Mouse (Mus musculus): ENCODE data around the gene Tbx15. TPM values are rescaled to one million over a fixed set of nuclear protein-coding genes. Genes with fewer than 3 reads are reported as not detected.

Tbx15 gene
- total and polyA plus RNA-seq, 3 experiments, result 0.11 TPM; not detected in 2

DNA sequence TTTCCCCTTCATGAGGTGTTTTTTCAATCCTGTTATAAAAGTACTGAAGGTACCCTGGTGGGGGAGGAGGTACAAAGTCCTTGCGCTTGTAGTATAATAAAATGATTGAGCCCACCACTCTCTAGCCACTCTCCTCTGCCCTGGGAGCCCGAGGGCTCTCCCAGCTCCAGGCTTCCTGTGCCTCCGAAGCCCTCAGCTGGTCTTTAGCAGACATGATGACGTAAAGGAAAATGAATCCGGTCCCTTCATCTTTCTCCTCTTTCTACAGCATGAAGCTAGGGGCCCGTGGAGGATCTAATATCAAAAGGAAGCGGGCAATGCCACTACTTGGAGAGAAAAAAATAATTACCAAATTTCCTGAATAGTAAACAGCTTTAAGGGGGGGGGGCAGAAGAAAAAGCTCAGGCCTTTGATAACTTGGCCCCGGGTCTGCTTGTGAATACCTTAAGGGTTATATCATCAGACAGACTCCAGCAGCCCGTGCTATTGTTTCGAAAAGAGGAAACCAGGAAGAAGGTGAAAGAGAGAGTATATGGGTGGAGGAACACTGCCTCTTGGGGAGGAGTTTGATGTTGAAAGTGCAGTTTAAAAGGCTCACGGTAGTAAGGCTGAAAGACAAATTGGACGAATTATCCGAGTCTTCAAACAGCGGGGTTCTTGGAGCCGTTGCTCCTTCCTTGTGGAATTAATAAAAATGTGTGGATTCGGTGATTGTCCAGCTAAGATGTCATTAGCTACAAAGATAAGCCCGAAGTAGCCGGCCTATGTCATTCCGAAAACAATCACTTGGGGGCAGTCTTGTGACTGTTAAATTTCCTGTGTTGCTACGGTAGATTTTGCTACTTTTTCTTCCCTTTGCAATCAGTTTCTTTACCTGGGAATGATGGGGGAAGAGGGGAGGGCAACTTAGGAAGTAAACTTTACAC is 6.5 kb upstream of the Tbx15 start:
- no peak for ATAC-seq (ENCODE audit: extremely low read depth, insufficient number of reproducible peaks, low FRiP score, poor library complexity, severe bottlenecking)
- H3K4me1 ChIP-seq (ENCODE audit: insufficient read depth, low read depth, low read length), result no peaks in the 10 kb centered on the region
- H3K4me3 ChIP-seq (ENCODE audit: low read depth, low read length), result no peak overlapping the region
- no peaks in the 10 kb centered on the region for H3K36me3 ChIP-seq (replicated peaks)
- H3K9me3 ChIP-seq (replicated peaks), result peaks cover 7% of the 10 kb centered on the region
- no peak for TF ChIP-seq GATA2 (IDR thresholded peaks at IDR 0.05; ENCODE audit: borderline replicate concordance, low read depth, low read length)
- no peak for TF ChIP-seq CTCF (IDR thresholded peaks at IDR 0.05; ENCODE audit: low read depth, low read length)
- no peak for TF ChIP-seq GATA1 (IDR thresholded peaks at IDR 0.05; ENCODE audit: borderline replicate concordance, low read length)
- TF ChIP-seq TAL1 (conservative IDR thresholded peaks at IDR 0.05; ENCODE audit: low read depth, low read length), result no peak
- no peak for TF ChIP-seq POLR2AphosphoS5 (IDR thresholded peaks at IDR 0.05; ENCODE audit: insufficient replicate concordance, low read depth, low read length)
- H3K27me3 ChIP-seq (ENCODE audit: insufficient read depth, low read length), result peaks cover 2% of the 10 kb centered on the region; the same call in 1 of the 2 replicates
- no peak for DNase-seq (ENCODE audit: low spot score)

GRCm38 (mm10) chr3:99234319-99234869 is 5.8 kb upstream of the Tbx15 start:
- Histone ChIP-seq H3K4me3 (ENCODE audit: low read depth, low read length) (no peak overlapping the region), H3K27me3 (ENCODE audit: insufficient read depth, low read length) (peaks cover 2% of the 10 kb centered on the region; the same call in 1 of the 2 replicates), H3K4me1 (ENCODE audit: insufficient read depth, low read depth, low read length) (no peaks in the 10 kb centered on the region), H3K36me3 (replicated peaks) (no peaks in the 10 kb centered on the region), H3K9me3 (replicated peaks) (peaks cover 7% of the 10 kb centered on the region)
- TF ChIP-seq GATA1 (IDR thresholded peaks at IDR 0.05; ENCODE audit: borderline replicate concordance, low read length) (no peak), CTCF (IDR thresholded peaks at IDR 0.05; ENCODE audit: low read depth, low read length) (no peak), TAL1 (conservative IDR thresholded peaks at IDR 0.05; ENCODE audit: low read depth, low read length) (no peak), GATA2 (IDR thresholded peaks at IDR 0.05; ENCODE audit: borderline replicate concordance, low read depth, low read length) (no peak), POLR2AphosphoS5 (IDR thresholded peaks at IDR 0.05; ENCODE audit: insufficient replicate concordance, low read depth, low read length) (no peak)
- ATAC-seq (ENCODE audit: extremely low read depth, insufficient number of reproducible peaks, low FRiP score, poor library complexity, severe bottlenecking), result no peak
- DNase-seq (ENCODE audit: low spot score), result no peak

DNA sequence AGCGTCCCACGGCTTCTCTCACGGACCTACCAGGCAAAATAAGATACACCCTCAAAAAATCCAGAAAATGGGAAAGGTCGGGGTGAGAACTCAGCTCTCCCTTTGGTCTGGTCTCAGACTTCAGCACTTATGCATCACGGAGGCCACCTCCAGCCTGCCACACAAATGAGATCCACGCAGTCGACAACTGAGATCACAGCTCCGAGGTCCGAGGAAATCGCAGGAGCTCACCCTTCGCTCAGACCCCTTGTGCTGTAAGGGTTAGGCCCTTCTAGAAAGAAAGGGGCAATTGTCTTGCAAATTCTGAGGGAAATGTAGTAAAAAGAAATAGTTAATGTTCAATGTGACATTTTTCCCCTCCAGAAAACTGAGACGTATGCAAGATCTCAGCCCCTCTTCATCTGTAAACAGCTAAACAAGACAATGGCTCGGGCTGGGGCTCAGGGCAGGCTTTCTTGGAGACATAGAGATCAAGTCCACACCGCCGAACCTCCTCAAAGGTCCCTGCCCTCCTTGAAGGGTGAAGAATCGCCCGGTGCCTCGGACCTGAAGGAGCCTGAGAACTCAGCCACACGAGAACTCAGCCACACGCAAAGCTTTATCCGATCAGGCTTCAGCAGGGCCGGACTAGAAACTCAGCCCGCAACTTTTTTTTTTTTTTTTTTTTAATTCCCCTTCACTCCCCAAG is 4.9 kb upstream of the Tbx15 start:
- no peak overlapping the region for H3K4me3 ChIP-seq (ENCODE audit: low read depth, low read length)
- ATAC-seq (ENCODE audit: extremely low read depth, insufficient number of reproducible peaks, low FRiP score, poor library complexity, severe bottlenecking), result no peak
- peaks cover 8% of the 10 kb centered on the region for H3K9me3 ChIP-seq (replicated peaks)
- no peaks in the 10 kb centered on the region for H3K4me1 ChIP-seq (ENCODE audit: insufficient read depth, low read depth, low read length)
- peaks cover 2% of the 10 kb centered on the region; the same call in 1 of the 2 replicates for H3K27me3 ChIP-seq (ENCODE audit: insufficient read depth, low read length)
- no peak for TF ChIP-seq TAL1 (conservative IDR thresholded peaks at IDR 0.05; ENCODE audit: low read depth, low read length)
- no peaks in the 10 kb centered on the region for H3K36me3 ChIP-seq (replicated peaks)
- no peak for DNase-seq (ENCODE audit: low spot score)

GRCm38 (mm10) chr3:99235804-99236755 is 4.1 kb upstream of the Tbx15 start:
- Histone ChIP-seq H3K4me3 (ENCODE audit: low read depth, low read length) (no peak overlapping the region), H3K9me3 (replicated peaks) (peaks cover 11% of the 10 kb centered on the region), H3K27me3 (ENCODE audit: insufficient read depth, low read length) (peaks cover 5% of the 10 kb centered on the region; the same call in 1 of the 2 replicates), H3K4me1 (ENCODE audit: insufficient read depth, low read depth, low read length) (no peaks in the 10 kb centered on the region), H3K36me3 (replicated peaks) (no peaks in the 10 kb centered on the region)
- TF ChIP-seq CTCF (IDR thresholded peaks at IDR 0.05; ENCODE audit: low read depth, low read length), result no peak
- TF ChIP-seq TAL1 (conservative IDR thresholded peaks at IDR 0.05; ENCODE audit: low read depth, low read length), result no peak
- TF ChIP-seq POLR2AphosphoS5 (IDR thresholded peaks at IDR 0.05; ENCODE audit: insufficient replicate concordance, low read depth, low read length), result no peak
- TF ChIP-seq GATA2 (IDR thresholded peaks at IDR 0.05; ENCODE audit: borderline replicate concordance, low read depth, low read length), result no peak
- TF ChIP-seq GATA1 (IDR thresholded peaks at IDR 0.05; ENCODE audit: borderline replicate concordance, low read length), result no peak
- DNase-seq (ENCODE audit: low spot score) (no peak), ATAC-seq (ENCODE audit: extremely low read depth, insufficient number of reproducible peaks, low FRiP score, poor library complexity, severe bottlenecking) (no peak)

DNA sequence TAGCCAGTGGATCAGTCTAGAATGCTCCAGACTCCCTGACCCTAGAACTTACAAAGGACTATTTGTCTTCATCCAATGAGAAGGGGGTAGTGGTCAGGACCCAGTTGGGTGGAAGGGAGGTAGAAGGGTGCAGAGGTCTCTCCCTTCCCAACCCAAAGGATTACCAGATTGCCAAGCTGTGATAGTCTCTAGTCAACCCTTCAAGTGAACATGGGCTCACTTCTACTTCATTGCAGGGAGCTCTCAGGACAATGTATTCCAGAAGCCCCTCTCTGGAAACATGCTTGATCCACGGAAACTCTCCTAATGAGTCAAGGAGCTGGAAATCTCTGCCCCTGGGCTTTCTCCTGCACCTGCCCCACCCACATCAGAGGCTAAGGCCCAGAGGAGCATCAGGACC is 1.5 kb upstream of the Tbx15 start:
- TF ChIP-seq GATA2 (IDR thresholded peaks at IDR 0.05; ENCODE audit: borderline replicate concordance, low read depth, low read length) (no peak), CTCF (IDR thresholded peaks at IDR 0.05; ENCODE audit: low read depth, low read length) (no peak), TAL1 (conservative IDR thresholded peaks at IDR 0.05; ENCODE audit: low read depth, low read length) (no peak), POLR2AphosphoS5 (IDR thresholded peaks at IDR 0.05; ENCODE audit: insufficient replicate concordance, low read depth, low read length) (no peak), GATA1 (IDR thresholded peaks at IDR 0.05; ENCODE audit: borderline replicate concordance, low read length) (no peak)
- Histone ChIP-seq H3K36me3 (replicated peaks) (no peaks in the 10 kb centered on the region), H3K4me3 (ENCODE audit: low read depth, low read length) (no peak overlapping the region), H3K27me3 (ENCODE audit: insufficient read depth, low read length) (peaks cover 7% of the 10 kb centered on the region; the same call in 1 of the 2 replicates), H3K9me3 (replicated peaks) (peaks cover 11% of the 10 kb centered on the region), H3K4me1 (ENCODE audit: insufficient read depth, low read depth, low read length) (no peaks in the 10 kb centered on the region)
- no peak for ATAC-seq (ENCODE audit: extremely low read depth, insufficient number of reproducible peaks, low FRiP score, poor library complexity, severe bottlenecking)
- no peak for DNase-seq (ENCODE audit: low spot score)

All from G1E (cell line).